Mouse (Mus musculus): ENCODE measurements around the gene Serpine1.

DNA sequence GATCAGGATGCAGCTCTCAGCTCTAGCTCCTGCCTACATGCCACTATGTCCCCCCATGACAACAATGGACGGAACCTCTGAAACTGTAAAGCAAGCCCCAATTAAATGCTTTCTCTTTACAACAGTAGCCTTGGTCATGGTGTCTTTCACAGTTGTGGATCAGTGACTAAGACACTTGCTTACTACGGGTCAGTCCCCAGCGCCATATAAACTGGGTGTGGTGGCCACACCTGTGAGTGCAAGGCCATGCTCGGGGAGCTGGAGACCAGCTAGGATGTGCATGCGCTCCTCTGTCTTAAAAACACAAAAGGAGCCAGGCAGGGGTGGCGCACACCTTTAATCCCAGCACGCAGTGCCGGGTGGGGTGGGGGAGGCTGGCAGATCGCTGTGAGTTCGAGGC, 32.6 kb downstream of the Serpine1 start:
- TF ChIP-seq CTCF (IDR thresholded peaks at IDR 0.05; ENCODE audit: low read depth, low read length) (no peak), POLR2A (IDR thresholded peaks at IDR 0.05; ENCODE audit: extremely low read depth, insufficient read depth, low read length) (no peak)
